Mouse (Mus musculus) lung, embryonic 16.5 days (tissue): ENCODE results near the gene Gm16181. TPM values are rescaled to one million over a fixed set of nuclear protein-coding genes. Genes with fewer than 3 reads are reported as not detected.

Experiments
- ATAC-seq: fragments of 200-750 bp; cut with Nextera tagmentation; 2 replicates; pipeline ENCODE4 v1.8.0; 2017; ENCODE audit warnings: low read depth, mild to moderate bottlenecking, moderate library complexity
- H3K27ac ChIP-seq: fragments of 300-500 bp; sonication (generic); 2 replicates; pipeline ENCODE4 v1.5.1; 2014; ENCODE audit warnings: mild to moderate bottlenecking, control low read depth, low read length
- H3K27me3 ChIP-seq: fragments of 300-500 bp; sonication (generic); 2 replicates; pipeline ENCODE4 v1.6.1; 2014; ENCODE audit warnings: low read depth, low read length, mixed read lengths; ENCODE audit not compliant: control insufficient read depth, insufficient read depth
- H3K36me3 ChIP-seq: fragments of 300-500 bp; sonication (generic); 2 replicates; pipeline ENCODE4 v1.6.1; 2014; ENCODE audit warnings: low read length; ENCODE audit not compliant: control insufficient read depth, insufficient read depth
- H3K4me1 ChIP-seq: fragments of 300-500 bp; sonication (generic); replicated peaks from 2 replicates; pipeline ENCODE4 v1.6.1; 2014; ENCODE audit warnings: low read length, mixed read lengths; ENCODE audit not compliant: control insufficient read depth, insufficient read depth
- H3K4me2 ChIP-seq: fragments of 300-500 bp; sonication (generic); 2 replicates; pipeline ENCODE4 v1.6.1; 2014; ENCODE audit warnings: low read depth, low read length, control low read depth
- H3K4me3 ChIP-seq: fragments of 300-500 bp; sonication (generic); 2 replicates; pipeline ENCODE4 v1.5.1; 2014; ENCODE audit warnings: mild to moderate bottlenecking, low read length, control low read depth
- H3K9ac ChIP-seq: fragments of 300-500 bp; sonication (generic); 2 replicates; pipeline ENCODE4 v1.6.1; 2014; ENCODE audit warnings: low read length, control low read depth
- H3K9me3 ChIP-seq: fragments of 300-500 bp; sonication (generic); 2 replicates; pipeline ENCODE4 v1.6.1; 2016; ENCODE audit warnings: low read length; ENCODE audit not compliant: control insufficient read depth
- WGBS: fragments of 180-500 bp; shearing (Covaris S2); extraction: QIAGEN DNeasy Blood & Tissue Kit; methylation state at CpG from one replicate; pipeline ENCODE4 v1.1.7; 2014; 5-methylcytosine and 5-hydroxymethylcytosine counted together
- polyA plus RNA-seq: library from polyadenylated mRNA; unstranded; fragments of >200 nt; fragmentation: Nextera tagmentation; extraction: Ambion mirVana; gene quantifications from 2 replicates; pipeline ENCODE4 v1.2.1, GENCODE M21; 2015

The Gm16181 gene
- polyA plus RNA-seq, 1 experiment from 2014 or later = 1.2 TPM

DNA sequence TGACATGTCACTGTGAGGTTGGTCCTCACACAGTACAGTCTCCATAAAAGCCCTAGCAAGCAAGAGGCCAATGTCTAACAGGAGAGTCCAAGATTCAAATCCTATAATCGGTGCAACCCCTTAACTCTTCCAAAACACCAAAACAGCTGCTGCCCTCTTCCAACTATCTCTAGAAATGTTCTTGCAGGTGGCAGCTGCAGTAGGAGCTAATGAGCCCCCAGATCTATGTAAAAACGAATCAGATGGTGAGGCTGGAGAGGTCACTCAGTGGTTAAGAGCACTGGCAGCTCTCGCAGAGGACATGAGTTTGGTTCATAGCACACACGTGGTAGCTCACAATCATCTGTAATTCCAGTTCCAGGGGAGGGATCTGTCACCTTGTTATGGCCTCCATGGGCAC, 35.1 kb downstream of the Gm16181 start:
- 49% methylated on average over 4 of the region's 4 CpGs for WGBS
- peaks cover 7% of the 10 kb centered on the region for H3K4me1 ChIP-seq
- no peaks in the 10 kb centered on the region for H3K9me3 ChIP-seq
- H3K4me2 ChIP-seq = no peak overlapping the region
- H3K4me3 ChIP-seq = no peak overlapping the region
- no peak overlapping the region for H3K27ac ChIP-seq
- ATAC-seq = no peak
- no peak overlapping the region for H3K9ac ChIP-seq
- peaks cover 2% of the 10 kb centered on the region; the same call in 1 of the 2 replicates for H3K27me3 ChIP-seq
- peaks cover 27% of the 10 kb centered on the region for H3K36me3 ChIP-seq

DNA sequence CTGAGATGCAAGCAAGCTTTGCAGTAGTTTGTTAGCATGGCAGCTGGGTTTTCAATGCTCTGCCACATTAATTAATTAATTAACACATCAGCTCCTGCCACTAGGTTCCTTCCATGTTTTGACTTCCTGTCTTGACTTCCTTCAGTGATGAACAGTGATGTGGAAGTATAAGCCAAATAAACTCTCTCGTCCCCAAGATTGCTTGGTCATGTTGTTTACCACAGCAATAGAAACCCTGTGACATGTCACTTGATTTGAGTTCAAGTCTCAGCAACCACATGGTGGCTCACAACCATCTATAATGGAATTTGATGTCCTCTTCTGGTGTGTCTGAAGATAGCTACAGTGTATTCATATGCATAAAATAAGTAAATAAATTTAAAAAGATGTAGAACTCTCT, 36.7 kb downstream of the Gm16181 start:
- no peak overlapping the region for H3K9ac ChIP-seq
- no peak overlapping the region for H3K27ac ChIP-seq
- H3K4me3 ChIP-seq = no peak overlapping the region
- no peak for ATAC-seq
- H3K4me2 ChIP-seq = peak overlapping the region; percentile 59; the same call in 1 of the 2 replicates
- 45% methylated on average over 1 of the region's 1 CpGs for WGBS
- peaks cover 13% of the 10 kb centered on the region for H3K36me3 ChIP-seq
- no peaks in the 10 kb centered on the region for H3K9me3 ChIP-seq
- H3K27me3 ChIP-seq = peaks cover 7% of the 10 kb centered on the region; the same call in 1 of the 2 replicates
- H3K4me1 ChIP-seq = peaks cover 7% of the 10 kb centered on the region

GRCm38 (mm10) chr17:35257824-35258491, 37.3 kb downstream of the Gm16181 start:
- ATAC-seq = peak; percentile 29
- H3K4me1 ChIP-seq = peaks cover 7% of the 10 kb centered on the region
- no peaks in the 10 kb centered on the region for H3K9me3 ChIP-seq
- H3K27ac ChIP-seq = no peak overlapping the region
- peaks cover 8% of the 10 kb centered on the region for H3K36me3 ChIP-seq
- H3K9ac ChIP-seq = peak overlapping the region; percentile 55; the same call in 1 of the 2 replicates
- H3K4me2 ChIP-seq = peak overlapping the region; percentile 59
- peaks cover 8% of the 10 kb centered on the region; the same call in 1 of the 2 replicates for H3K27me3 ChIP-seq
- H3K4me3 ChIP-seq = peak overlapping the region; percentile 46
- 11% methylated on average over 17 of the region's 17 CpGs for WGBS

GRCm38 (mm10) chr17:35258492-35259478, 38.2 kb downstream of the Gm16181 start:
- WGBS = 54% methylated on average over 13 of the region's 14 CpGs
- ATAC-seq = no peak
- Histone ChIP-seq H3K4me1 (peaks cover 7% of the 10 kb centered on the region), H3K4me3 (no peak overlapping the region), H3K4me2 (no peak overlapping the region), H3K9me3 (no peaks in the 10 kb centered on the region), H3K27me3 (peaks cover 10% of the 10 kb centered on the region; the same call in 1 of the 2 replicates), H3K27ac (no peak overlapping the region), H3K9ac (no peak overlapping the region), H3K36me3 (peaks cover under 1% of the 10 kb centered on the region; the same call in 1 of the 2 replicates)

DNA sequence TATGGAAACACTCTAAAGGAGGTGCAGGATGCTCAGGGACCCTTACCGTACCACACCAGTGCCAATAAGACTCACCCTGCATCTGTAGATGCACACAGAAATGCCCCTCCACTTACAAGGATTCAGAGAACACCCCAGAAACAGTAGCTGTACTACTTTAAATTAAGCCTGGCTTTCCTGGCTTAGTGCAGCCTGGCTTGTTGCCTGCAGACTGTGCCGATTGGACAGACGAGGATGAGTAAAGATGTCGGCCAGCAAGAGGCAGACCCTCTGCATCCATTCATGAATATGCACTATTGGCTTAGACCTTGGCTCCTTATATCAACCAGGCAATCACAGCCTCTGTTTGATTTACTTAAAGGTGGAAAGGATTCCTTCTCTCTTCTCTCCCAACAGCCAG, 39.0 kb downstream of the Gm16181 start:
- H3K9ac ChIP-seq = no peak overlapping the region
- H3K4me2 ChIP-seq = no peak overlapping the region
- no peaks in the 10 kb centered on the region for H3K36me3 ChIP-seq
- peaks cover 7% of the 10 kb centered on the region for H3K4me1 ChIP-seq
- no peak overlapping the region for H3K27ac ChIP-seq
- WGBS = 64% methylated on average over 4 of the region's 4 CpGs
- no peaks in the 10 kb centered on the region for H3K9me3 ChIP-seq
- H3K27me3 ChIP-seq = peaks cover 10% of the 10 kb centered on the region; the same call in 1 of the 2 replicates
- no peak overlapping the region for H3K4me3 ChIP-seq
- no peak for ATAC-seq

GRCm38 (mm10) chr17:35261651-35262050, 41.0 kb downstream of the Gm16181 start:
- WGBS = 59% methylated on average over 13 of the region's 13 CpGs
- Histone ChIP-seq H3K36me3 (no peaks in the 10 kb centered on the region), H3K4me3 (no peak overlapping the region), H3K9ac (no peak overlapping the region), H3K27me3 (peaks cover 10% of the 10 kb centered on the region; the same call in 1 of the 2 replicates), H3K4me2 (no peak overlapping the region), H3K27ac (no peak overlapping the region), H3K4me1 (peaks cover 7% of the 10 kb centered on the region), H3K9me3 (no peaks in the 10 kb centered on the region)
- ATAC-seq = no peak

DNA sequence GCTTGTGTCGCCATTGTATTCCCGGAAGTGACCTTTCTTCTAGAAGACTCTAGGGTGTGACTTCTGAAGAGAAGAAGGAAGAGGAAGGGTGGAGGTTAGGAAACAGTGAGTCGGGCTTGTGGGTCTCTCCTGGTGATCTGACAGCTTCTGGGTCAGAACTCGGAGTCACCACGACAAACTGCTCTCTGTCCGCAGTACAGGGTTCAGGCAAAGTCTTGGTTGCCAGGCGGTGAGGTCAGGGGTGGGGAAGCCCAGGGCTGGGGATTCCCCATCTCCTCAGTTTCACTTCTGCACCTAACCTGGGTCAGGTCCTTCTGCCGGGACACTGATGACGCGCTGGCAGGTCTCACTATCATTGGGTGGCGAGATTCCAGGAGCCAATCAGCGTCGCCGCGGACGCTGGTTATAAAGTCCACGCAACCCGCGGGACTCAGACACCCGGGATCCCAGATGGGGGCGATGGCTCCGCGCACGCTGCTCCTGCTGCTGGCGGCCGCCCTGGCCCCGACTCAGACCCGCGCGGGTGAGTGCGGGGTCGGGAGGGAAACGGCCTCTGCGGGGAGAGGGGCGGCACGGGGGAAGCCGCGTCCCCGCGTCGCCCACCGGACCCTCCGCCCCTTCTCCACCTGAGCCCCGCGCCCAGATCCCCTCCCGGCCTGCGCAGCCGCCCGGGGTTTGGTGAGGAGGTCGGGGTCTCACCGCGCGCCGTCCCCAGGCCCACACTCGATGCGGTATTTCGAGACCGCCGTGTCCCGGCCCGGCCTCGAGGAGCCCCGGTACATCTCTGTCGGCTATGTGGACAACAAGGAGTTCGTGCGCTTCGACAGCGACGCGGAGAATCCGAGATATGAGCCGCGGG, 42.3 kb downstream of the Gm16181 start, which contains the start of gene H2-D1:
Gene H2-D1, plus strand, starts transcription at position 67 of the 859 bp plus-strand sequence.
- no peaks in the 10 kb centered on the region for H3K9me3 ChIP-seq
- peaks cover 10% of the 10 kb centered on the region; the same call in 1 of the 2 replicates for H3K27me3 ChIP-seq
- peak; percentile 90 for ATAC-seq
- WGBS = under 1% methylated on average over 72 of the region's 73 CpGs
- H3K36me3 ChIP-seq = no peaks in the 10 kb centered on the region
- H3K9ac ChIP-seq = peak within 1 kb of the TSS; percentile 73
- no peak within 1 kb of the TSS for H3K27ac ChIP-seq
- H3K4me1 ChIP-seq = peaks cover 4% of the 10 kb centered on the region
- peak within 1 kb of the TSS; percentile 71 for H3K4me3 ChIP-seq
- H3K4me2 ChIP-seq = peak within 1 kb of the TSS; percentile 100

DNA sequence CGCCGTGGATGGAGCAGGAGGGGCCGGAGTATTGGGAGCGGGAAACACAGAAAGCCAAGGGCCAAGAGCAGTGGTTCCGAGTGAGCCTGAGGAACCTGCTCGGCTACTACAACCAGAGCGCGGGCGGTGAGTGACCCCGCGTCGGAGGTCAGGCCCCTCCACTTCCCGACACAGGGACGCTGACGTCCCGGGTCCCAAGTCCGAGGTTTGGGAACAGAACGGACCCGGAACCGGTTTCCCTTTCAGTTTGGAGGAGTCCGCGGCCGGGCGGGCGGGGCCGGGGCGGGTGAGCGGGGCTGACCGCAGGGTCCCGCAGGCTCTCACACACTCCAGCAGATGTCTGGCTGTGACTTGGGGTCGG, 42.9 kb downstream of the Gm16181 start:
- H3K4me3 ChIP-seq = peak overlapping the region; percentile 71
- no peaks in the 10 kb centered on the region for H3K36me3 ChIP-seq
- H3K27me3 ChIP-seq = peaks cover 10% of the 10 kb centered on the region; the same call in 1 of the 2 replicates
- peak overlapping the region; percentile 73 for H3K9ac ChIP-seq
- H3K4me2 ChIP-seq = peak overlapping the region; percentile 100
- no peaks in the 10 kb centered on the region for H3K9me3 ChIP-seq
- WGBS = 1% methylated on average over 31 of the region's 31 CpGs
- peak; percentile 47 for ATAC-seq
- 0 out of 2 replicates have a peak, but pooled peaks cover 2% of the 10 kb centered on the region for H3K4me1 ChIP-seq
- H3K27ac ChIP-seq = no peak overlapping the region
